Mouse (Mus musculus): ENCODE results near the gene Gm49337. TPM values are rescaled to one million over a fixed set of nuclear protein-coding genes. Genes with fewer than 3 reads are reported as not detected.

The Gm49337 gene
- not detected in 2 replicates for polyA plus RNA-seq (2012; rRNA removed)

DNA sequence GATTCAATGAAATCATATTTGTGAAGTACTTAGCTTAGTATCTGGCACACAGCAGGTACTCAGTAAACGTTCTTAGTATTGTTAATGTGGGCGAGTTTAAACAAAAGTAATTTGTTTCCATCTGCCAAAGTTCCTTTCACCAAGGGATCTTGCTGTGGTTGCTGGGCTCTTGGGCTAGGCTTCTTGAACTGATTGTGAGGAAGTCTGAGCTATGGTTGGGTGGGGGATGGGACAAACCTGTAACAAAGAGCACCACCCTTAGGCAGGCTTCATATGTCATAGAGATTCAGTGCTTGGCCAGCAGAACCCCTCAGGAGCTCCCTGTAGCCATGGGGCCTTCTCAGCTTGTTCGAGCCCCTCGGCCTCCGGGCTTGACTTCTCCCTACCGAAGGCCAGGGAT is at the start of gene Gm49337, which contains the start of gene 1700042G07Rik:
Gene Gm49337, plus strand, starts transcription at position 313 of the 400 bp plus-strand sequence.
Gene 1700042G07Rik, plus strand, starts transcription at position 301 of the 400 bp plus-strand sequence.

DNA sequence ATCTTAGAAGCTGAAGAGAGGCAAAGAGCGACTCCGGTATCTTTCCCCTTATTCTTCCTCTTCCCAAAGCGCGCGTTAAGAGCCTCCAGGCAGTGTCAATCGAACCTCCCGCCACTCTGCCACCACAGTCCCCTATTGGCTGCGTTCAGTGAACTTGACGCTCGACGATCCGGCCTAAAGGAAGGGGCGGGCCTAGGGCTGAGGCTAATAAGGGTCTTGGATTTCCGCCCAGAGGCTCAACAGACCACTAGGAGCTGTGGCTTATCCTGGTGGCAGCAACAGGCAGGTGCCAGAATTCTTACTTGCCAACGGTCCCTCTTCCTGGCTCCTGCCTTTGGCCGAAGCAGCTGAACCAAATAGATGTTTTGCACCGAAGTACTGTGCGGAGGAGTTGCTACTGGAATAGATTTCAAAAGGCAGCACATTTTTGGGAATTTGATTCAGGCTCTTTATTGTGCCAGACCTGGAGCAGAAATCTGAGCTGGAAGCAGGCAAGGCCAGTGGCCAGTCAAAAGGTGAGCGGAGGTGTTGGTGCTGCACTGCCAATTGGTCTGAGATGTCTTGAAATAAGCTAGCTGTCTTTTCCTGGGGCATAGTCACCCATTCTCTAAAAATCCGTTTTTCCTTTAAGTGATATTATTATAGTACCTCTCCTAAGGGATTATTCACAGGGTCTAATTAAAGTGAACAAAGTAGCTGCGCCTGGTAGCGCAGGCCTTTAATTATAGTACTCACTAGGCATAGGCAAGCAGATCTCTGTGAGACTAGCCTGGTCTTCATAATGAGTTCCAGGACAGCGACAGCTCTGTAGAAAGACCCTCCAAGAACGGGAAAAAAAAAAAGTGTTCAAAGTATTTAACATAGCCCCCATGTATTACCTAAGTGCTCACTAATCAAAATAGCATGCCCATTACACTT is 49.3 kb upstream of the Gm49337 start, which contains the start of the genes Rad54l and Pomgnt1:
Gene Rad54l, minus strand, starts transcription at position 89 of the 918 bp plus-strand sequence.
Gene Pomgnt1, plus strand, starts transcription at position 239 of the 918 bp plus-strand sequence.

DNA sequence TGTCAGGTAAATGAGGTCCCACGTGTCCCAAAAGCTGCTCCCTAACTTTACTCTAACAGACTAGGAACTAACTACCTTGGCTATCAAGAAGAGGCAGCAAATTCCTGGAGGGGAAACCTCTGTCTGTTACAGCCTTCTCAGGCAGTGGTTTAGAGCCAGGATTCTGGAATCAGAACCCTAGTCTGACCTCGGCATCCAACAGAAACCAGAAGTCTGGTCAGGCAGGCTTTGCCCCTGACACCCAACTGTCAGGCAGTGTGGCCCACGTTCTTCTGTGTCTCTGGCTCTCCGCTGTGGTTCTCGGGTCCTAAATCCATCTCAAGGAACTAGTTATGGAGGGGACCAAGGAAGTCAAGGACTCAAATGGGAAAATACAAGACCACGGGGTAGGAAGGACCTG is 21.9 kb upstream of the Gm49337 start, which contains the start of gene Lurap1:
Gene Lurap1, minus strand, starts transcription at position 101 of the 400 bp plus-strand sequence.

DNA sequence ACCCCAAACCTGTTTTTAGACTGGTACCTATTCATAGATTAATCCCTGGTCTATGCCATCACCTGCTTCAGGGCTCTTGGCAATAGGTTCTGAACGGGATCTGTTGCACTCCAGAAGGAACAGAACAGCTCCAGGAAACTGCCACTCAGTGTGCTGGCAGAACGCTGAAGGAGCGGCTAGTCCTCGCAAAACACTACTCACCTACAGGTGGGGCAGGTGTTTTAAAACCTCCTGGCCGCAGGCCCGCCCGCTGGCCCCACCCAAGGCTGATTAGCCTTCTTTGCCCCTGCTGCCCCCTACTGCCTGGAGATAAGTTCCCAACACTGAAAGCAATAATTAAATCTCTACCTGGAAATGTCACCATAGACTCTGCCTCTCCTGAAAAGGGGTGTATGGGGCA is 5.8 kb upstream of the Gm49337 start, which contains the start of gene Tspan1:
Gene Tspan1, minus strand, starts transcription at position 198 of the 400 bp plus-strand sequence.

DNA sequence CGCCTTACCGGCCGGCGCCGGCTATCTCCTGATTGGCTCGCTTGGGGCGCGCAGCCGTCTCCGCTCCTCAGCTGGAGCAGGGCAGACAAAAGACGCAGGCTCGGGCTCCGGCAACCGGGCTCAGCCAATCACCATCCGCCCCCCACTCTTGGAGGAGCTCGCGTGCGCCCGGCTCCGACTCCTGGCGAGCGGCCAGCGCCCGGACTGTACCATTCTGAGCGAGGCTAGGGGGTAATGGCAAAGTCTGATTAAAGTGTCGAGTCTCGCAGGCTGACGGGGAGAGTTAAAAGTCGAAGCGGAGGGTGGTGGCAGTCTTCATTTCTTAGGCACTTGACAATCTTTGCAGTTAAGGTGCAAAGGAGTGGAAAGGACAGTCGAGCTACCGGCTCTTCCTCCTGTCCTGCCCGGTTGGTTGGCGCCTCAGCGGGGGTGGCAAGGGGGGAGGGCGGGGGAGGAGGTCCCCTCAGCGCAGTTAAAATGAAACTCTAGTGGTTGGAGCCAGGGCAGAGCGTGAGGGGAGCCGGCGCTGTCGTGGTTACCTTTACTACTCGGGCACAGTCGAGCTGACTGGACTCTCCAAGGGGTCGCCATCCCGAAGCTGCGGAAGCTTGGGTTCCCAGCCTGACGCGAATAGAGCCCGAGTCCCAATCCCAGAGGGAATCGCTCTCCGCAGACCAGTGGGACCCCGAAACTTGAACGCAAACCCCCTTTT is 48.1 kb downstream of the Gm49337 start, which contains the start of gene Pik3r3:
Gene Pik3r3, plus strand, starts transcription at position 479 of the 712 bp plus-strand sequence.

Other genes starting within 250 kb of the Gm49337 start
- gene Dmbx1, start 233.5 kb upstream of the Gm49337 start, polyA plus RNA-seq (2012; rRNA removed): 3.8 and 5.6 TPM in 2 replicates
- 12.3 and 14.6 TPM in 2 replicates for gene Faah, start 155.5 kb upstream of the Gm49337 start, polyA plus RNA-seq (2012; rRNA removed)
- 8.6 and 9.5 TPM in 2 replicates for gene Nsun4, start 119.5 kb upstream of the Gm49337 start, polyA plus RNA-seq (2012; rRNA removed)
- gene Uqcrh, start 98.3 kb upstream of the Gm49337 start, polyA plus RNA-seq (2012; rRNA removed): 512 and 551 TPM in 2 replicates
- gene Lrrc41, start 98.1 kb upstream of the Gm49337 start, polyA plus RNA-seq (2012; rRNA removed): 41.6 and 43.3 TPM in 2 replicates
- 12.4 and 17.1 TPM in 2 replicates for gene Rad54l, start 49.7 kb upstream of the Gm49337 start, polyA plus RNA-seq (2012; rRNA removed)
- 70.4 and 74.7 TPM in 2 replicates for gene Pomgnt1, start 49.5 kb upstream of the Gm49337 start, polyA plus RNA-seq (2012; rRNA removed)
- gene Lurap1, start 22.0 kb upstream of the Gm49337 start, polyA plus RNA-seq (2012; rRNA removed): 1.0 and 1.2 TPM in 2 replicates
- gene Tspan1, start 5.8 kb upstream of the Gm49337 start, polyA plus RNA-seq (2012; rRNA removed): 0.24 and 0.26 TPM in 2 replicates
- not detected in 2 replicates for gene 1700042G07Rik, start within 50 bp of the Gm49337 start, polyA plus RNA-seq (2012; rRNA removed)
- gene Pik3r3, start 48.2 kb downstream of the Gm49337 start, polyA plus RNA-seq (2012; rRNA removed): 93.3 and 109 TPM in 2 replicates